Mouse (Mus musculus) ES-E14 (cell line): ENCODE data around the gene Dlg2. TPM values are rescaled to one million over a fixed set of nuclear protein-coding genes. Genes with fewer than 3 reads are reported as not detected.

Source experiments
- DNase-seq: peaks from one replicate; pipeline ENCODE4 v3.0.0-alpha.2; 2013; ENCODE audit warnings: low read depth, low spot score
- H3K27ac ChIP-seq: 2 replicates; pipeline ENCODE4 v1.5.1; 2012; ENCODE audit warnings: low read depth, mild to moderate bottlenecking, low read length, moderate library complexity, mixed read lengths; ENCODE audit not compliant: poor library complexity, insufficient read depth, severe bottlenecking
- H3K36me3 ChIP-seq: 2 replicates; pipeline ENCODE4 v1.6.1; 2012; ENCODE audit warnings: mild to moderate bottlenecking, low read length, moderate library complexity, mixed read lengths; ENCODE audit not compliant: control insufficient read depth, poor library complexity, insufficient read depth, severe bottlenecking
- H3K4me1 ChIP-seq, 2 experiments: fragments of 150-350 bp in 1 of 2; sonication (generic) in 1 of 2; 2 replicates each; pipeline ENCODE4 v1.6.1; 2012; ENCODE audit warnings: low read length in 2 of 2, mild to moderate bottlenecking in 1 of 2, mixed read lengths in 1 of 2; ENCODE audit not compliant: control insufficient read depth in 2 of 2, insufficient read depth in 2 of 2, poor library complexity in 1 of 2
- H3K4me3 ChIP-seq, 2 experiments: fragments of 150-350 bp in 1 of 2; sonication (generic) in 1 of 2; 2 replicates each; pipeline ENCODE4 v1.5.1; 2012; ENCODE audit warnings: low read length in 2 of 2, low read depth in 1 of 2, mild to moderate bottlenecking in 1 of 2, mixed read lengths in 1 of 2; ENCODE audit not compliant: insufficient read depth in 1 of 2, poor library complexity in 1 of 2, severe bottlenecking in 1 of 2
- H3K9ac ChIP-seq: 2 replicates; pipeline ENCODE4 v1.6.1; 2012; ENCODE audit warnings: low read depth, mild to moderate bottlenecking, low read length, mixed read lengths; ENCODE audit not compliant: poor library complexity, insufficient read depth, severe bottlenecking
- H3K9me3 ChIP-seq: fragments of 150-350 bp; sonication (generic); 2 replicates; pipeline ENCODE4 v1.6.1; 2012; ENCODE audit warnings: low read depth, mild to moderate bottlenecking, low read length; ENCODE audit not compliant: control insufficient read depth, insufficient read depth
- CHD2 ChIP-seq: IDR thresholded peaks from 2 replicates; pipeline ENCODE4 v1.6.1; 2014; ENCODE audit warnings: mild to moderate bottlenecking, low read depth, low read length, inconsistent platforms
- HCFC1 ChIP-seq: IDR thresholded peaks from 2 replicates; pipeline ENCODE4 v1.6.1; 2012; ENCODE audit warnings: low read length, inconsistent platforms, borderline replicate concordance; ENCODE audit not compliant: insufficient read depth
- MAFK ChIP-seq: IDR thresholded peaks from 2 replicates; pipeline ENCODE4 v1.6.1; 2014; ENCODE audit warnings: mild to moderate bottlenecking, low read depth, low read length, inconsistent platforms; ENCODE audit not compliant: insufficient read depth
- ZC3H11A ChIP-seq: IDR thresholded peaks from 2 replicates; pipeline ENCODE4 v1.6.1; 2012; ENCODE audit warnings: low read depth, mild to moderate bottlenecking, inconsistent platforms, low read length, borderline replicate concordance
- ZNF384 ChIP-seq: IDR thresholded peaks from 2 replicates; pipeline ENCODE4 v1.6.1; 2012; ENCODE audit warnings: low read depth, low read length, inconsistent platforms
- in situ Hi-C, 2 experiments: fragments of 600-800 bp; cut with MboI; formaldehyde crosslinking; loops; one replicate each; pipeline ENCODE4 v1.15.1; 2025; ENCODE audit warnings: low sequenced_read_pairs in 2 of 2, inconsistent platforms in 1 of 2; ENCODE audit not compliant: unreplicated experiment in 2 of 2
- total RNA-seq: library from RNA; depleted of rRNA; stranded (reverse); fragments of 300-350 nt; gene quantifications from 2 replicates; pipeline ENCODE4 v1.2.3, GENCODE M21; 2012

The Dlg2 gene
- total RNA-seq, 1 experiment: 0.13 TPM

DNA sequence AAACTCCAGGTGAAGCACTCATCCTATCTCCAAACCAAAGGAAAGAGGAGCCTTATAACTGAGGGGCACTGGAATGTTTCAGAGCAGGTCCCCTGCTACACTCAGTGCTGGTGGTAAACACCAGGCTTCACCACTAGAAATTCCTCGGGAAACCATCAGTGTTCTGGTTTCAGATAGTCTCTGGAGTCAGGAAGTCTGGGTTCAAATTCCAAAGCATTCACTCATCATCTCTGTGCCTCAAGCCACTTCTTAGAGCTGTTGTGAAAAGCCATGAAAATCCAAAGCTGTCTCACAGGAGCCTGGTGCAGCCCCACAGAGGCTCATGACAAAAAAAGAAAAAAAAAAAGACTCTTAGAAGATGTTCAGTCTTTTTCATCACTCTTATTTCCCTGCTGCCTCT lies 1369.3 kb downstream of the Dlg2 start:
- no peak overlapping the region for H3K9ac ChIP-seq
- no peak overlapping the region for H3K27ac ChIP-seq
- no peaks in the 10 kb centered on the region for H3K4me1 ChIP-seq
- no peaks in the 10 kb centered on the region for H3K36me3 ChIP-seq
- no peak for DNase-seq
- no peak overlapping the region for H3K4me3 ChIP-seq
- no peaks in the 10 kb centered on the region for H3K9me3 ChIP-seq
- in situ Hi-C loops: no loop called here
- TF ChIP-seq ZC3H11A: no peak
- no peak for TF ChIP-seq HCFC1
- no peak for TF ChIP-seq CHD2
- no peak for TF ChIP-seq MAFK
- no peak for TF ChIP-seq ZNF384

DNA sequence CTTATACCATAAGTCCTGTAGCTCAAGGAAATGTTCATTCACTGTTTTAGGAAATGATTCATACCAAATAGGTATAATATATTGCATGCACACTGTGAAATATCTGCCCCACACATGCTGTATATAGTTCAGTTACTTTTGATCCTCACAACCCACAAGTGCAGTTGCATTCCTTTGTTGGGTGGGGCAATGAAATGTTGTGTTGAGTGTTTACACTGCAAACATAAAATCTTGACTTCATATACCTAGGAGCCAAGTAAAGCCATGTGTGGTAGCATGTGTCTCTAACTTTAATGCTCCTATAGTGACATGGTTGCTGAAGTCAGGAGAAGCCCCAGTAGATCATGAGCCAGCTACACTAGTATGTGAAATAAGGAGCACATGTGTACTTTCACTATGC lies 1372.9 kb downstream of the Dlg2 start:
- no peak overlapping the region for H3K4me3 ChIP-seq
- in situ Hi-C loops: no loop called here
- no peak overlapping the region for H3K9ac ChIP-seq
- no peak for DNase-seq
- TF ChIP-seq CHD2: no peak
- no peak for TF ChIP-seq ZNF384
- TF ChIP-seq MAFK: no peak
- TF ChIP-seq ZC3H11A: no peak
- no peak for TF ChIP-seq HCFC1
- no peaks in the 10 kb centered on the region for H3K9me3 ChIP-seq
- H3K27ac ChIP-seq: no peak overlapping the region
- no peaks in the 10 kb centered on the region for H3K36me3 ChIP-seq
- no peaks in the 10 kb centered on the region for H3K4me1 ChIP-seq

DNA sequence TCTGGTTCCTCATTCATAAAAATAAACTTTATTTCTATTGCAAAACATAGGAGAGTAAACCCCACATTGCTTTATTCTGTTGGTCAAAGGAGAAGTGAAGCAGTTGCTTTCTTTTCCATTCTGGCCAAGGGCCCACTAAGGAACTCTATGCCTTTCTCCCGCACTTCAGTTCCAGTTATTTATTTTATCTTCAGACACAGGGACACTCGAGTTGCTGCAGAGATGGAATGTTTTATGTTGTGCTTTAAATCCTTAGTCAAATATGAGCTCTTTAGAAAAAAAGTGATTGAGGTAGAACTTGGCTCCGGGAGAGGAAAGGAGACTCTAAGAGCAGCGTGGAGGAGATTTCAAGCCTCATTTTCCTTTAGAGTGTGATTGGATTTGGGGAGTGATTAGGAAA lies 1377.2 kb downstream of the Dlg2 start:
- TF ChIP-seq ZNF384 (no peak), CHD2 (no peak), HCFC1 (no peak), ZC3H11A (no peak), MAFK (no peak)
- no peak overlapping the region for H3K9ac ChIP-seq
- no peak overlapping the region for H3K4me3 ChIP-seq
- no peaks in the 10 kb centered on the region for H3K9me3 ChIP-seq
- no peak overlapping the region for H3K27ac ChIP-seq
- H3K36me3 ChIP-seq: no peaks in the 10 kb centered on the region
- no peaks in the 10 kb centered on the region for H3K4me1 ChIP-seq
- in situ Hi-C loops: no loop called here
- DNase-seq: no peak

DNA sequence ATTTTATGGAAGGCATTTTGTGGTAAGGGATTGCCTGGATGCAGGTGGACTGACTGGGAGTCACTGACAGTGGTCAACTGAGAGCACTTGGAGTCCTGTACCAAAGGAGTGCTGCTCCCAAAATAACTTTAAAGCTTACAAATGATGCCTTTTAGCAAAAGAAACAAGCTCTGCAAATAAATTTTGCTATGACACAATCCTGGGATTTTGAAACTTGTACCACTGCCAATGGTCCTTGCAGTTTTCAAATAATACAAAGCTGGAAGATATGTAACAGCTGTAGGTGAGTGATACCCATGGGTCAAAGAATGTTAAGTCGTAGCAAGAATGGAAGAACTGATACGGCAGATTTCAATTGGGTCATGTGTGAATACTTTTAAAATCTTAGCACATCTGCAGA lies 1380.5 kb downstream of the Dlg2 start:
- TF ChIP-seq MAFK (no peak), ZNF384 (no peak), HCFC1 (no peak), CHD2 (no peak), ZC3H11A (no peak)
- no peak for DNase-seq
- Histone ChIP-seq H3K27ac (no peak overlapping the region), H3K4me3 (no peak overlapping the region), H3K9ac (no peak overlapping the region), H3K9me3 (no peaks in the 10 kb centered on the region), H3K4me1 (no peaks in the 10 kb centered on the region), H3K36me3 (no peaks in the 10 kb centered on the region)
- in situ Hi-C loops: no loop called here

DNA sequence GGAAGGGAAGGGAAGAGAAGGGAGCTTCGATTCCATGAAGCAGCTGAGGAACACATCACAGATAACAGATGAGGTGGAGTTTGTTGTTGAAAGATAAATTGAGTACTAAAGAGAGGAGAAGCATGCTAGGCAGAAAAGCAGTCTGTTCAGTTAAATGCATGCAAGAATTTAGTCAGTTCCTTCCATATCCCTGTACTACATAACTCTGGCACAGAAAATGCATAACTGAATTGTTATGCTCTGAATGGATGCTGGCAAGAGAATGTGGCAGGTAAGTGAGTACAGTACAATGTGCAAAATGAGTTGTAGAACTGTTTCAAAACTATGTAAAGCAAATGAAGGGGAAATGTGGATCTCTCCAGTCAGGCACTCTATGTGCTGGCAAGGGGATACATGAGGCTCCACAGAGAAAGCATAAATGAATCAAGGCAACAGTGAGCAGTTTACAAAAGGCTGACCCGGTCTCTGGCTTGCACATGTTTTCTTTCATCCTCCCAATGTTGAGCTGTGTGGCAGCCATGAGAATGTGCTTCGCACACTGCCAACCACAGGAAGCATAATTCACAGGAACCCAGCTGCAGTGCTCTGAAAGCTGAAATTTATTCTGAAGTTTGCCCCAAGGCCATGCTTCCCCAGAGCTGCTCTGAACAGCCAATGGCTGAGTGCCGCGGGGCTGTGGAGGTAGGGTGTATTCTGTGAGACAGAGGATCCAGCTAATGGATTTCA lies 1386.5 kb downstream of the Dlg2 start:
- in situ Hi-C loops: no loop called here
- Histone ChIP-seq H3K4me3 (no peak overlapping the region), H3K27ac (no peak overlapping the region), H3K9me3 (no peaks in the 10 kb centered on the region), H3K9ac (no peak overlapping the region), H3K4me1 (no peaks in the 10 kb centered on the region), H3K36me3 (no peaks in the 10 kb centered on the region)
- TF ChIP-seq ZNF384 (no peak), MAFK (no peak), HCFC1 (no peak), CHD2 (no peak)
- DNase-seq: no peak
